Mouse (Mus musculus) heart, adult 2 months (tissue): ENCODE data around the gene H2-Oa. TPM values are rescaled to one million over a fixed set of nuclear protein-coding genes. Genes with fewer than 3 reads are reported as not detected.
A peak's percentile ranks its signal among the peaks of the same experiment; 100 is the strongest.

Experiments
- DNase-seq, 2 experiments: peaks; one replicate each; pipeline ENCODE4 v3.0.0; 2021
- H3K27ac ChIP-seq: fragments of 200-600 bp; 2 replicates; pipeline ENCODE4 v1.8.1; 2022
- H3K27me3 ChIP-seq: fragments of 200-500 bp; 2 replicates; pipeline ENCODE4 v1.6.1; 2012; ENCODE audit warnings: mild to moderate bottlenecking, low read length, inconsistent platforms, mixed read lengths; ENCODE audit not compliant: control insufficient read depth, insufficient read depth
- H3K36me3 ChIP-seq: fragments of 200-500 bp; 2 replicates; pipeline ENCODE4 v1.6.1; 2012; ENCODE audit warnings: low read length, inconsistent platforms; ENCODE audit not compliant: control insufficient read depth, insufficient read depth
- H3K4me1 ChIP-seq: fragments of 200-500 bp; 2 replicates; pipeline ENCODE4 v1.6.1; 2011; ENCODE audit warnings: low read length; ENCODE audit not compliant: control insufficient read depth, insufficient read depth
- H3K4me3 ChIP-seq: fragments of 200-600 bp; 2 replicates; pipeline ENCODE4 v1.8.1; 2022
- H3K79me2 ChIP-seq: fragments of 200-500 bp; replicated peaks from 2 replicates; pipeline ENCODE4 v1.6.1; 2012; ENCODE audit warnings: mild to moderate bottlenecking, inconsistent platforms, low read length, moderate library complexity, mixed read lengths; ENCODE audit not compliant: control insufficient read depth, insufficient read depth
- H3K9ac ChIP-seq: fragments of 200-500 bp; 2 replicates; pipeline ENCODE4 v1.6.1; 2012; ENCODE audit warnings: low read depth, mild to moderate bottlenecking, control low read depth, inconsistent platforms, low read length, mixed read lengths
- CTCF ChIP-seq: fragments of 200-600 bp; IDR thresholded peaks from 2 replicates; pipeline ENCODE4 v1.8.1; 2022; ENCODE audit warnings: antibody characterized with exemption, mild to moderate bottlenecking, moderate library complexity
- EP300 ChIP-seq: fragments of 200-500 bp; IDR thresholded peaks from 2 replicates; pipeline ENCODE4 v1.6.1; 2011; ENCODE audit warnings: low read depth, low read length, control low read depth; ENCODE audit not compliant: insufficient read depth
- POLR2A ChIP-seq: fragments of 200-500 bp; IDR thresholded peaks from 2 replicates; pipeline ENCODE4 v1.6.1; 2011; ENCODE audit warnings: mild to moderate bottlenecking, low read depth, low read length, control low read depth; ENCODE audit not compliant: insufficient read depth
- WGBS: fragments of 180-500 bp; shearing (Covaris S2); methylation state at CpG from one replicate; pipeline ENCODE4 v1.1.7; 2018; 5-methylcytosine and 5-hydroxymethylcytosine counted together
- intact Hi-C: fragments of 180-260 bp; cut with DNase I; formaldehyde crosslinking; loops from one replicate; pipeline ENCODE4 v1.15.1; 2025
- polyA plus RNA-seq: library from polyadenylated mRNA; depleted of rRNA; stranded (reverse); fragments of >200 nt; gene quantifications from 2 replicates; pipeline ENCODE4 v1.2.3, GENCODE M21; 2012
- total RNA-seq, 2 experiments: library from RNA; stranded (reverse); gene quantifications; 2 replicates each; pipeline ENCODE4 v1.2.3; 2021

The H2-Oa gene
- total and polyA plus RNA-seq, 3 experiments = 0.20 to 3.2 (median 0.29) TPM

GRCm38 (mm10) chr17:34118873-34119248, 26.7 kb downstream of the H2-Oa start:
- intact Hi-C loops = loop anchor here (2.0 to 10.0 kb wide), 3 partner anchors 16 to 486 kb away; partner anchors contain the start of genes Agpat1, Rnf5, Rxrb and Slc39a7
- under 1% methylated on average over 37 of the region's 38 CpGs for WGBS
- Histone ChIP-seq H3K4me1 (peaks cover 3% of the 10 kb centered on the region), H3K9ac (peak overlapping the region; percentile 96), H3K27me3 (no peaks in the 10 kb centered on the region), H3K79me2 (peaks cover 2% of the 10 kb centered on the region), H3K36me3 (peaks cover 18% of the 10 kb centered on the region), H3K4me3 (peak overlapping the region; percentile 72), H3K27ac (peak overlapping the region; percentile 80)
- TF ChIP-seq CTCF (no peak), POLR2A (no peak), EP300 (no peak)
- DNase-seq = no peak

- intact Hi-C loops = loop anchor here (2.0 to 10.0 kb wide), 3 partner anchors 17 to 485 kb away; partner anchors contain the start of genes Agpat1, Rnf5, Rxrb and Slc39a7
- peaks cover 5% of the 10 kb centered on the region for H3K4me1 ChIP-seq
- TF ChIP-seq POLR2A = peak; percentile 98
- peak; percentile 39 for TF ChIP-seq EP300
- no peak for TF ChIP-seq CTCF
- peaks cover 13% of the 10 kb centered on the region for H3K36me3 ChIP-seq
- peak; percentile 99 for DNase-seq
- H3K4me3 ChIP-seq = peak within 1 kb of the TSS; percentile 75
- H3K27me3 ChIP-seq = no peaks in the 10 kb centered on the region
- H3K79me2 ChIP-seq = peaks cover 2% of the 10 kb centered on the region
- under 1% methylated on average over 96 of the region's 96 CpGs for WGBS
- peak within 1 kb of the TSS; percentile 99 for H3K9ac ChIP-seq
- peak within 1 kb of the TSS; percentile 98 for H3K27ac ChIP-seq
These were observed 27.4 kb downstream of the H2-Oa start, which contains the start of gene H2-DMa for GRCm38 (mm10) chr17:34119249-34120179. TSS of gene H2-DMa (plus strand) at chr17:34119541.

- peaks cover 11% of the 10 kb centered on the region for H3K36me3 ChIP-seq
- peaks cover 4% of the 10 kb centered on the region for H3K4me1 ChIP-seq
- TF ChIP-seq EP300 (0 out of 2 replicates have a peak, but pooled peaks have one; percentile 33), CTCF (no peak), POLR2A (peak; percentile 83)
- peak overlapping the region; percentile 75 for H3K4me3 ChIP-seq
- peaks cover 2% of the 10 kb centered on the region for H3K79me2 ChIP-seq
- intact Hi-C loops = no loop called here
- H3K9ac ChIP-seq = peak overlapping the region; percentile 99
- peak; percentile 87 to 91 for DNase-seq
- under 1% methylated on average over 36 of the region's 42 CpGs for WGBS
- peak overlapping the region; percentile 98 for H3K27ac ChIP-seq
- H3K27me3 ChIP-seq = no peaks in the 10 kb centered on the region
These were observed 28.1 kb downstream of the H2-Oa start for GRCm38 (mm10) chr17:34120180-34120723.

- intact Hi-C loops = no loop called here
- peaks cover 10% of the 10 kb centered on the region for H3K36me3 ChIP-seq
- peak overlapping the region; percentile 75 for H3K4me3 ChIP-seq
- H3K27me3 ChIP-seq = no peaks in the 10 kb centered on the region
- WGBS = 1% methylated on average over 31 of the region's 31 CpGs
- peak; percentile 91 to 92 for DNase-seq
- H3K9ac ChIP-seq = peak overlapping the region; percentile 99
- TF ChIP-seq CTCF (peak; percentile 58), POLR2A (peak; percentile 3; the same call in 1 of the 2 replicates), EP300 (no peak)
- H3K79me2 ChIP-seq = peaks cover 2% of the 10 kb centered on the region
- H3K27ac ChIP-seq = peak overlapping the region; percentile 98
- peaks cover 4% of the 10 kb centered on the region for H3K4me1 ChIP-seq
These were observed 28.7 kb downstream of the H2-Oa start for GRCm38 (mm10) chr17:34120814-34121171.

GRCm38 (mm10) chr17:34121172-34121878, 29.2 kb downstream of the H2-Oa start:
- peaks cover 6% of the 10 kb centered on the region for H3K36me3 ChIP-seq
- no peaks in the 10 kb centered on the region for H3K27me3 ChIP-seq
- peaks cover 2% of the 10 kb centered on the region for H3K79me2 ChIP-seq
- peak; percentile 89 to 91 for DNase-seq
- TF ChIP-seq POLR2A (peak; percentile 78), EP300 (peak; percentile 28; the same call in 1 of the 2 replicates), CTCF (peak; percentile 10; the same call in 1 of the 2 replicates)
- peak overlapping the region; percentile 98 for H3K27ac ChIP-seq
- peaks cover 4% of the 10 kb centered on the region for H3K4me1 ChIP-seq
- under 1% methylated on average over 34 of the region's 35 CpGs for WGBS
- intact Hi-C loops = no loop called here
- peak overlapping the region; percentile 99 for H3K9ac ChIP-seq
- peak overlapping the region; percentile 75 for H3K4me3 ChIP-seq
